ENCODE assay signal across 8 mouse cellular contexts in genomic region chr11:65631164-65631563, GRCm38 (mm10).
DNase-seq lines count a peak whose midpoint lies in the region; ATAC-seq and TF ChIP-seq lines count a peak whose summit lies in the region.
"Had no signal": no experiment of that assay in that cellular context is flagged by ENCODE, and none has a peak within 500 bp of the region (broad histone marks: within the 10 kb centered on the region; RNA-seq: fewer than 3 reads in every experiment).

No protein-coding gene starts in this region.

- TF ChIP-seq POLR2A in brain, embryonic 14.5 days (IDR thresholded peaks at IDR 0.05; ENCODE audit: borderline replicate concordance, extremely low read depth, insufficient read depth, insufficient read length, poor library complexity, severe bottlenecking), result no peak

- H3K27me3 ChIP-seq in Patski, result peaks cover 4% of the 10 kb centered on the region
- H3K27me3 ChIP-seq: lung, embryonic 15.5 days had no signal

- no peak for ATAC-seq in Patski

- DNase-seq in layer of hippocampus, adult 11-12 months (ENCODE audit: low spot score), result peak; percentile 17
- no peak for DNase-seq in layer of hippocampus, postnatal 36 days
- no peak for DNase-seq in Patski (ENCODE audit: low read depth, low spot score)
- peak; percentile 71 for DNase-seq in brain, embryonic 14.5 days (ENCODE audit: low read depth)
- peak; percentile 9 to 69 for DNase-seq in kidney, postnatal 36 days
- DNase-seq in B cell, adult 2 months, result no peak
- DNase-seq in natural killer cell, adult 2 months (ENCODE audit: low spot score in 2 of 2), result no peak

- in situ Hi-C loops in Patski (cut with MboI; ENCODE audit: low pct_unique_long_range_greater_than_20kb), result loop anchor here (25.0 kb wide), 1 partner anchor 369 kb away; the partner anchor contains the start of gene Myocd

- TF ChIP-seq CTCF in Patski (IDR thresholded peaks at IDR 0.05), result peak; percentile 63
- peak; percentile 50; the same call in 1 of the 2 replicates for TF ChIP-seq CTCF in brain, embryonic 14.5 days (IDR thresholded peaks at IDR 0.05; ENCODE audit: borderline replicate concordance, extremely low read depth, insufficient read depth, insufficient read length)

- CTCF ChIA-PET in Patski (lab: Charles Lee), result interaction anchor here (0.8 to 1.6 kb wide), 5 partner anchors 12 to 434 kb away, joined by 3 to 5 read pairs (median 4); no protein-coding TSS in a partner anchor

- POLR2A ChIA-PET in Patski (lab: Charles Lee), result interaction anchor here (0.6 kb wide), 1 partner anchor 539 kb away, joined by 3 read pairs; no protein-coding TSS in a partner anchor

Comparison
In these comparisons a context has a peak if more than half of its experiments do, and no peak if none do; other contexts are left out.
1. DNase-seq: peak in layer of hippocampus, adult 11-12 months (single experiment), brain, embryonic 14.5 days (single experiment) and kidney, postnatal 36 days (2 of 2); none in layer of hippocampus, postnatal 36 days (0 of 2), Patski (single experiment), B cell, adult 2 months (0 of 2) and natural killer cell, adult 2 months (0 of 2).